Mouse (Mus musculus) c-Kit-negative CD71-positive TER-119-positive erythroid progenitor cells, embryonic 14.5 days (primary cell): ENCODE results near the gene Hirip3.

Experiments used
- DNase-seq: peaks from one replicate; pipeline ENCODE4 v3.0.0-alpha.2; 2013; ENCODE audit warnings: low read depth, low spot score

The Hirip3 gene

DNA sequence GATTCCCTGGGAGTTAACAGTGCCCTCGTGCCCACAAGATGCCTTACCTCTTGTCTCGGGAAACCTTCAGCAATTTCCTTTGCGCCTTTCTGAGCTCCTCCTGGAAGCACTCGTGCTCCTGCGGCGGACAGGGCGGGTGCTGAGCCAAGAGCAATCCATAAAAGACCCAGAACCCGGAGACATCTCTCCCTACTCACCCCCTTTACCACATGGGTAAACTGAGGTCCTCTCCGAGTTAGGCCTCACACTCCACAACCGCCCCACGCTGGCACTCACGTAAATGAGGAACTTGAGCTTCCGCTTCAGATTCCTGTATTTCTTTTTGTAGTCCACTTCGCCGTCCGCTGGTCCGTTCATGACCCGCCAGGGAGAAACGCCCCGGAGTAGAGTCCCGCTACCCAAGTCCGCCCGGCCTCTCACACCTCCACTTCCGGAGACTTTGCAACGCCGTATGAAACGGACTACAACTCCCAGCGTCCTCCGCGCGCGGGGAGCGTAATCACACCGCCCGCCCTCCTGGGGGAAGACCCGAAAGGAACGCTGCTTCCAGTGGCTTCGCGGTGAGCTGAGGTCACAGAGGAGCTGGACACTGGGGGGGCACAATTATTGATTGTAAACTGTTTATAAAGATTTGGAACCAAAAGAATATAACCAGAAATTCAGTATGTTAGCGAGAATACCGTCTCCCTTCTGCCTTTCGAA lies at the start of gene Hirip3:
Gene Hirip3, plus strand, starts transcription at position 544 of the 702 bp plus-strand sequence.
- peak; percentile 90 for DNase-seq

DNA sequence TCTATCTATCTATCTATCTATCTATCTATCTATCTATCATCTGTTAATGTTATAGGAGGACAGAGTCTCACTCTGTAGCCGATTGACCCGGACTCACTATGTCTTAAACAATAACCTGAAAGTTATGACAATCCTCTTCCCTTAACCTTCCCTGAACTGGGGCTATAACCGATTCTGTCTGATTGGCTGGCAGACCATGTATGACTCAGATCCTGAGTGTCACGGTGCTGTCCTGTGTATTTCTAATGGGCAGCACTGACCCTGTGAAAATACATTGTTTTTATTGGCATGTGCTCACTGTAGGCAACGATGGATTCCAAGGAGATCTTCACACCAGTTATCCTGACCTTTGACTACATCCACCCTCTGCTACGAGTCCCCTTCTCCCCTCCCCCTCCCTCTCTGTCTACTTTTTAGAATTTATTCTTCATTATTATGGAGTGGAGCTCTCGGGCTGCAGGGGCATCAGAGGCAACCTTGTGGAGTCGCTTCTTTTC lies 46.0 kb upstream of the Hirip3 start:
- no peak for DNase-seq

DNA sequence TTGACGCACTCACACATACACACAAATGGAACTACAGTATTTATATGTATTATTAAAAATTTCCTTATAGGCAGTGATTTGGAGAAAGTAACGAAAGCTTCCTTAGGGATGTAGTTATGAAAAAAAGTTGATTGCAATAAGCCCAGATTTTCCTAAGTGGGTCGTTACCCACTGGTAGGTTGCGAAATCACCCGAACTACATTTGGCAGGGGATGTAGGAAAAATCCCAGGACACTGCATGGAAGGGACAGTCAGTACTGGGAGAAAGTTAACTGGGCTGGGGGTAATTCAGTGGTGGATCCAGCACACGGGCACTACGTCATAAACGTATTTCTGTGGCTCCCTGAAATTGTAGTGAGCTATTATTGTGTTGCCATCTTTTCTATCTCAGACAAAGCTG lies 45.3 kb upstream of the Hirip3 start:
- DNase-seq, result no peak

DNA sequence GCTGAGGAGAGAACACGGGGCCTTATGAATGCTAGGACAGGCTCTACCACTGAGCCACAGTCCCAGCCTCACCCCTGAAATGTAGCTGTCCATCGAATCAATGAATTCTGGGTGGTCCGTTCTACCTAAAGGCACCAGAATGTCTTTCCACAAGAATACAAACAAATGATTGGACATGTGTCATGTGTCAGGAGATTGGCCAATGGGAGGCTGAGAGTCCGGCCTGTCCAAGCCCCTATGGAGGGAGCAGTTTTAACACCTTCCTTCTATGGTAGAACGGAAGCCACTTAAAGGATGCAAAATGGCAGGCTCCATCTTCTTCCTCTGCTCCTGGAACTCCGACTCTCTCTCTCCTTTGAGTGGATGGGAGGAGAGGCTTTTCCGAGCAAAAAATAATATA lies 44.2 kb upstream of the Hirip3 start:
- no peak for DNase-seq

GRCm38 (mm10) chr7:126818818-126819217 lies 43.0 kb upstream of the Hirip3 start:
- no peak for DNase-seq

DNA sequence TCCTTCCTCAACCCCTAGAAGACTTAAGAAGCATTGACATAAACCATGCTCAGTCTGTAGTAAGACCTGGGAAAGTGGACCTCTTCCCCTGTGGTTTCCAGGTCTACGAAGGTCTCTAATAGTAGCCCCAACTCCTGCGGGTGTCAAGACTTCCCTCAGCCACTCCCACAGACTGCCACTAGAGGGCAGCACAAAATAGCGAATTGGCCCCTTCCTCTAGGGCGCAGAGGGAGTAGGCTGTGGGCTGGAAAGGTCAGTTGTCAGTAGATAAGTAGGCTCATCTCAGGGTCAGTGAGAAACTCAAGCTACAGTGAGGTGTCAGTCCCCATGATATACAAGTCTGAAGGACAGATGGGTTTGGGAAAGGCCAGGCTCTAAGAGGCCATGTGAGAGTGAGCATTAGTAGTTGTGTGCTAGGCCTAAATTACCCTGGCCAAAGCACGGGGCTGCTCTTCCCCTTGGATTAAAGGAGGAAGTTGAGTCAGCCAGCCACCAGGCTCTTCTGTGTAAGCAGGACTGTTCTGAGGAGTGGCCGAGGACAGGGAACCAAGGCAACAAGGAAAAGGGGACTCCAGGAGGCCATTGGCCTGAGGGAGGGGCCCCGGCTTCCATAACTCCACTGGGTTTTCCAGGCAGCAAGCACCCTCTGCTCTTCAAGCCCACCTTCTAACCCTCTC lies 39.8 kb upstream of the Hirip3 start:
- peak; percentile 63 for DNase-seq

- DNase-seq, result no peak
Measured at GRCm38 (mm10) chr7:126822741-126823140, 39.0 kb upstream of the Hirip3 start.

DNA sequence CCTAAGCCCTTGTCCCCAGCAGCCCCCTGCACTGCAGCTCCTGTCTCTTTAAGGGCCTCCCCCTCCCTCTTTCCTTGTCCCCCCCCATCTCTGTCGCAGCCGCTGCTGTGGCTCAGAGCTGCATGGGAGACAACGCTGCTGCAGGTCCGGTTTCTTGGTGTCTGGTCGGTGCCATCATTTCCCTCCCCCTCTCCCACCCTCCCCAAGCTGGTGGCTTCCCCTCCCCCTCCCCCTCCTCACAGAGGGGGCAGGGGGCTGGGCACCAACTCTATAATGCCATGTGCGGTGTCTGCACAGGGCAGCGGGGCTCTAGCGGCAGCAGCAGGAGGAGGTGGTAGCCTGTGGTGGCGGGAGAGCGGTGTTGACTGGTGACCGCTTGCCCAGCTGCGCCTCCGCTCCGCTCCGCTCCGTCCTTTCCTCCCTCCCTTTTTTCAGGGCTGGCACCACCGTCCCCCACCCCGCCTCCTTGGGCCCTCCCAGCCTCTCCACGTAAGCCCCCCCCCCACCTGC lies 38.5 kb upstream of the Hirip3 start:
- DNase-seq, result no peak

GRCm38 (mm10) chr7:126823940-126824339 lies 37.8 kb upstream of the Hirip3 start:
- no peak for DNase-seq

GRCm38 (mm10) chr7:126825403-126825802 lies 36.4 kb upstream of the Hirip3 start:
- DNase-seq, result no peak

DNA sequence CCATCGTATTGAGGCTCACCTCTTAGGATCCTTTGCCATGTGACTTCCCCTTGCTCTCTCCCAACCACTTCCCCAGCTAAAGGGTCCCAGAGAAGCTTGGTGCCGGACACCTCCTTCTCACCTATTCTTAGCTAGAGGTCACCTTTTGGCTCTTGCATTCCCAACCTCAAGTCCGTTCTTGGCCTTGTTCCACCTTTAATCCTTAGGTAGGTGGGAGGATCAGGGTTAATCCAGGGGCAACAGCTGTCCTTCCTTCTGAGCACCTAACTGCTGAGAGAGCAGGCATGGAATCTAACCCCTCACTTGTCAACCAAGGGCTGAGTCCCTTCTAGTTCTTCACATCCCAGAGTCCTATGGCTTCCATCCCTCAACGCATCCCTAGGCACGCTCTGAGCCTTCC lies 35.8 kb upstream of the Hirip3 start:
- no peak for DNase-seq

DNA sequence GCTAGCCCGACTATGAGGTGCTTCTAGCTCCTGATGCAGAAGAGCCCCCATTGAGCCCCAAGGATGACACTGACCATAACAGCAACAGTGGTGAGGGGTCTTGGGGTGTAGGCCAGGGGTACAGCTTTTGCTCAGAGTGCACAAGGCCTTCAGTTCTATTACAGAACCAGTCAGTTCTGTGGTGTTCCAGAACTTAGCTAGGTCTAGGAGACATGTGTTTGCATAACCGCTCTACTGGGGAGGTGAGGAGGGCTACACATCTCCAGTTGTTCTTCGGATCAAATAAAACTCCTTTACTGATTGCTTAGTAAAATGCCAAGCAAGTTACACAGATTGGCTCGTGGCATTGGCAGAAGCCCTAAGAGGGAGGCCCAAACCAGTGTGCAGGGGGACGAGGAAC lies 30.2 kb upstream of the Hirip3 start, which contains the start of gene 4930451I11Rik:
Gene 4930451I11Rik, minus strand, starts transcription at position 101 of the 400 bp plus-strand sequence.
- DNase-seq, result no peak

DNA sequence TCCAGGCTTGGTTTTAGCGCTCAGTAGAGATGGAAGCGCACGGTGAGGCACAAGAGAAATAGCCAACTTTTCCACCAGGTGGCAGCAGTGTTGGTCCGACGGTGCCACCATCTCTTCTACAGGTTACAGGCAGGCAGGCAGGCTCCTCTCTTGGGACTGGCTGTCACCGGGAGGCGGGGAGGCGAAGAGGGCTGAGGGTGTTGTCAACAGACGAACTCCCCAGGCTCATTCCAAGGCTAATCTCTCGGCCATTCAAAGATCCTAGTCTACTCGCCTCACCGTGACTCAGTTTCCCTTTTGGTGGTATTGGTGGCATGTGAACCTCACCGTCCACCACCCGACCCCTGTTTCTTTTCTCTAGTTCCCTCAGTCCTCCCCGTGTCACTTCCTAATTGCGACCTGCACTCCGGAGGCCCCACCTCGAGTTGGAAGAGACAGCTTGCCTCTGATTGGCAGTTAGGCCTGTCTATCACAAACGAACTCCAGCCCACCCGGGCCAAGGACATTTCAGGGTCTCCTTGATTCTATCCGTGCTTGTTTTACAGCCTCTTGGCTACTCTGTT lies 29.7 kb upstream of the Hirip3 start:
- DNase-seq, result peak; percentile 29

- DNase-seq, result no peak
Measured at GRCm38 (mm10) chr7:126833294-126833693, 28.5 kb upstream of the Hirip3 start.

GRCm38 (mm10) chr7:126843276-126843675 lies 18.5 kb upstream of the Hirip3 start:
- DNase-seq, result no peak

DNA sequence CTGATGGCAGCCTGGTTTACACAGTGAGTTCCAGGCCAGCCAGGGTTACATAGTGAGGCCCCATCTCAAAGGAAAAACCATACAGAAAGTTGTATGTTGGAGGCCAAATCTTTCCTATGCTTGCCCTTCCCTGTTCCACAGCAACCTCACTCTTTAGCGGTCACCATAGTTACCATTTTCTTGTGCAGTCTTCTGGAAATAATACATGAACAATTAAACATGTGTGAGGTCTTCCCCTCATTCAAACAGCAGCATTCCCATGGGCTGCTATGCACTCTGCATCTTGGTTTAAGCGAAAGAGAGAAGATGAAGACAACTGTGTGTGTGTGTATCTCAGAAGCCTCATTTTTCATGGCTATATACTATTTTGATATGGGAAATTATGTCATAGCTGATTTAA lies 16.3 kb upstream of the Hirip3 start:
- no peak for DNase-seq

- DNase-seq, result no peak
Measured at GRCm38 (mm10) chr7:126847116-126847420, 14.7 kb upstream of the Hirip3 start, which contains the start of gene Doc2a. TSS of gene Doc2a (plus strand) at chr7:126847416.

DNA sequence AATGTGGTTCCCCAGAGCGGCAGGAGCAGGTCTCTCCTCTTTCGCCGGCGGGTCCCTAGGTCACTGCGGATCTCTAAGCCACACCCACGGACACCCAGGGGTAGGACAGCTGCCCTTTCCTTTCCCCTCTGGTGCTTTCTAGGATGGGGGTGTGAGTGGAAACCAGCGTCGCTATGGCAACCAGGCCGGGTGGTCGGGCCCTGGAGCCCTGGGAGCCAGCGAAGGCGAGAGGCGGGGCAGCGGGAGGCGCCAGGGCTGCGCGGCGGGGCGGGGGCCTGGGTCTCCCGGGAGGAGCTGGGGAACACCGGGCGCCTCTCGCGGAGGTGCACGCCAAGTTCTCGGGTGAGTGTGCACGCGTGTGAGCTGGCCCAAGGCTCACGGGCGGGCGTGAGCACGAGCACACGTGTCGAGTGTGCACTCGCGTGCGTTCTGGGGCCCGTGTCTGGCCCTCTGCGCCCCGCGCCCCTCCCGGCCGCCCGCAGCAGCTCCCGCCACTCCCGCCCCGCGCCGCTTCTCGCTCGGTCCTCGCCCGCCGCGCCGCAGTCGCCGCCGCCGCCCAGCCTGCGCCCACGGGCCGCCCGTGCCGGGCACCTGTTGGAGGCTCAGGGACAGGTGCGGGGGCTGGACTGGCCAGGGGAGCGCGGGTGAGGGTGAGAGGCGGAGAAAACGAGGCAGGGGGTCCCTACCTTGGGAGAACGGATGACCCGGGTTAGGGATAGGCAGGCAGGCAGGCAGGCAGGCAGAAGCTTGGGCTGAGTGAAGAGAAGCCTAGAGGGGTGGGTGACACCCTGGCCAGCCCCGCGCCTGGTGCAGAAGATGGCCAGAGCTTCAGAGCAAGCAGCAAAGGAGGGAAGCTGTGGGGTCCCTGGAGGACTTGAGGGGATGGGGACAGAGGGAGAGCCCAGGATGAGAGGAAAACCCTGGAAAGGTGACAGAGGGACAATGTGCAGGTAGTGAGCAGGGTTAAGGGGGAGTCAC lies 14.1 kb upstream of the Hirip3 start:
- DNase-seq, result no peak

- DNase-seq, result no peak
Measured at GRCm38 (mm10) chr7:126848794-126849193, 13.0 kb upstream of the Hirip3 start.

DNA sequence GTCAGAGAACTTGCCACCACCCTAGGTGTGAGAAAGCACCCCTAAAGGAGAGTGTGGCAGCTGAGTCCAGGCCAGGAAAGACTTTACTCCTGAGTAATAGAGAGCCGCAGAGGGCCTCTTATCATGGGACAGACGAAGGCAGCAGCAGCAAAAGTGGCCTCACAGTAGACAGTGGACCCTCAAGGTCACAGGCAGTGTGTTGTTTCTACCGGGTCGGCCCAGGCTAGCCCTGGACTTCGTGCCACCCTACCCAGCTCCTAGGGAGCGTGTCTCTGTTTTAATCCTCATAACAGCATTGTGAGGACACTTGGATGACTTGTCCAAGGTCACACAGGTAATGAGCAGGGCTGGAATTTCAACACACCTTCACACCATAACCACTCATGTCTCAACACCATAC lies 11.6 kb upstream of the Hirip3 start:
- no peak for DNase-seq

DNA sequence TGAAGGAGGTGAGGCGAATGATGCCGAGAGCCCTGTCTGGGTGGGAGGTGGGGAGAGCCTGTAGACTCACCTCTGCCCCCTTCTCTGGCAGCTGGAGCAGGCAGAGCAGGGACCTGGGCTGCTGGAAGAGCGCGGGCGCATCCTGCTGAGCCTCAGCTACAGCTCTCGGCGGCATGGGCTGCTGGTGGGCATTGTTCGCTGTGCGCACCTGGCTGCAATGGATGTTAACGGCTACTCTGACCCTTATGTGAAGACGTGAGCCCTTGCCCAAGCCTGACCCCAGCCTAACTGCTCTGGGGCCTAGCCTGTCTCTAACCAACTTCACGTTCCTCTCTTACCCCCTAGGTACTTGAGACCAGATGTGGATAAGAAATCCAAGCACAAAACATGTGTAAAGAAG lies 10.6 kb upstream of the Hirip3 start:
- DNase-seq, result no peak
